Mouse (Mus musculus): ENCODE measurements at regions not wholly inside any gene's neighbourhood (a gene's known extent, or its start where the extent isn't known, plus 50 kb on each side); places are given as distances from the start of the nearest gene placed in this dataset.

- ATAC-seq (replicated peaks; ENCODE audit: low FRiP score), result no peak
- WGBS, result 97% methylated on average over 1 of the region's 1 CpGs
- H3K9ac ChIP-seq, result no peak overlapping the region
These were observed 81.1 kb upstream of the Gm11983 start for GRCm38 (mm10) chr11:6918546-6918945.

GRCm38 (mm10) chr11:6905630-6906029 lies 68.2 kb upstream of the Gm11983 start:
- 48% methylated on average over 5 of the region's 5 CpGs for WGBS

More at GRCm38 (mm10) chr11:6918546-6918945, 81.1 kb upstream of the Gm11983 start:
- Histone ChIP-seq H3K36me3 (no peaks in the 10 kb centered on the region), H3K4me1 (peaks cover under 1% of the 10 kb centered on the region), H3K4me3 (replicated peaks) (no peak overlapping the region), H3K27ac (no peak overlapping the region), H3K27me3 (no peaks in the 10 kb centered on the region), H3K4me2 (no peak overlapping the region), H3K9me3 (replicated peaks) (peaks cover 4% of the 10 kb centered on the region; the same call in 1 of the 2 replicates)

GRCm38 (mm10) chr11:6902991-6903390 lies 65.5 kb upstream of the Gm11983 start:
- WGBS, result 82% methylated on average over 3 of the region's 3 CpGs
- no peak for ATAC-seq (replicated peaks; ENCODE audit: low FRiP score)
- Histone ChIP-seq H3K4me3 (replicated peaks) (no peak overlapping the region), H3K27ac (no peak overlapping the region), H3K9me3 (replicated peaks) (no peaks in the 10 kb centered on the region), H3K9ac (no peak overlapping the region), H3K27me3 (no peaks in the 10 kb centered on the region), H3K4me1 (peaks cover 4% of the 10 kb centered on the region; the same call in 1 of the 2 replicates), H3K36me3 (no peaks in the 10 kb centered on the region), H3K4me2 (no peak overlapping the region)

More at GRCm38 (mm10) chr11:6905630-6906029, 68.2 kb upstream of the Gm11983 start:
- Histone ChIP-seq H3K27ac (no peak overlapping the region), H3K9ac (no peak overlapping the region), H3K4me1 (peaks cover 2% of the 10 kb centered on the region; the same call in 1 of the 2 replicates), H3K9me3 (replicated peaks) (no peaks in the 10 kb centered on the region), H3K36me3 (no peaks in the 10 kb centered on the region), H3K27me3 (no peaks in the 10 kb centered on the region), H3K4me2 (no peak overlapping the region), H3K4me3 (replicated peaks) (no peak overlapping the region)
- ATAC-seq (replicated peaks; ENCODE audit: low FRiP score), result no peak

- Histone ChIP-seq H3K36me3 (no peaks in the 10 kb centered on the region), H3K4me3 (replicated peaks) (no peak overlapping the region), H3K9ac (no peak overlapping the region), H3K27ac (no peak overlapping the region), H3K27me3 (no peaks in the 10 kb centered on the region), H3K4me1 (peaks cover 4% of the 10 kb centered on the region; the same call in 1 of the 2 replicates), H3K9me3 (replicated peaks) (no peaks in the 10 kb centered on the region), H3K4me2 (no peak overlapping the region)
- WGBS, result 64% methylated on average over 3 of the region's 3 CpGs
- no peak for ATAC-seq (replicated peaks; ENCODE audit: low FRiP score)
These were observed 64.8 kb upstream of the Gm11983 start for GRCm38 (mm10) chr11:6902271-6902670.

- Histone ChIP-seq H3K36me3 (no peaks in the 10 kb centered on the region), H3K4me3 (replicated peaks) (no peak overlapping the region), H3K27me3 (no peaks in the 10 kb centered on the region), H3K9me3 (replicated peaks) (no peaks in the 10 kb centered on the region), H3K4me1 (peaks cover 5% of the 10 kb centered on the region), H3K27ac (no peak overlapping the region), H3K4me2 (no peak overlapping the region), H3K9ac (no peak overlapping the region)
- ATAC-seq (replicated peaks; ENCODE audit: low FRiP score), result no peak
- WGBS, result 59% methylated on average over 11 of the region's 11 CpGs
These were observed 63.5 kb upstream of the Gm11983 start for GRCm38 (mm10) chr11:6900769-6901481.

- Histone ChIP-seq H3K4me2 (no peak overlapping the region), H3K27ac (no peak overlapping the region), H3K4me1 (peaks cover 10% of the 10 kb centered on the region), H3K9me3 (replicated peaks) (no peaks in the 10 kb centered on the region), H3K27me3 (no peaks in the 10 kb centered on the region), H3K9ac (no peak overlapping the region), H3K36me3 (no peaks in the 10 kb centered on the region), H3K4me3 (replicated peaks) (no peak overlapping the region)
- WGBS, result 70% methylated on average over 12 of the region's 12 CpGs
- ATAC-seq (replicated peaks; ENCODE audit: low FRiP score), result no peak
These were observed 62.9 kb upstream of the Gm11983 start for GRCm38 (mm10) chr11:6900357-6900756.

- Histone ChIP-seq H3K9me3 (replicated peaks) (no peaks in the 10 kb centered on the region), H3K4me2 (no peak overlapping the region), H3K9ac (no peak overlapping the region), H3K4me1 (peaks cover 17% of the 10 kb centered on the region), H3K4me3 (replicated peaks) (no peak overlapping the region), H3K27me3 (no peaks in the 10 kb centered on the region), H3K27ac (no peak overlapping the region), H3K36me3 (no peaks in the 10 kb centered on the region)
- no peak for ATAC-seq (replicated peaks; ENCODE audit: low FRiP score)
- WGBS, result 73% methylated on average over 13 of the region's 13 CpGs
These were observed 62.0 kb upstream of the Gm11983 start for GRCm38 (mm10) chr11:6899271-6900005.

- Histone ChIP-seq H3K27ac (no peak overlapping the region), H3K9ac (no peak overlapping the region), H3K4me1 (peaks cover 17% of the 10 kb centered on the region), H3K4me3 (replicated peaks) (no peak overlapping the region), H3K9me3 (replicated peaks) (no peaks in the 10 kb centered on the region), H3K4me2 (no peak overlapping the region), H3K27me3 (no peaks in the 10 kb centered on the region), H3K36me3 (no peaks in the 10 kb centered on the region)
- 88% methylated on average over 5 of the region's 5 CpGs for WGBS
- ATAC-seq (replicated peaks; ENCODE audit: low FRiP score), result no peak
These were observed 61.1 kb upstream of the Gm11983 start for GRCm38 (mm10) chr11:6898357-6899097.

GRCm38 (mm10) chr11:6895786-6896093 lies 58.3 kb upstream of the Gm11983 start:
- no peak overlapping the region for H3K4me3 ChIP-seq (replicated peaks)
- no peak overlapping the region for H3K9ac ChIP-seq
- no peaks in the 10 kb centered on the region for H3K27me3 ChIP-seq
- peak; percentile 24; the same call in 1 of the 2 replicates for ATAC-seq (replicated peaks; ENCODE audit: low FRiP score)
- peaks cover 15% of the 10 kb centered on the region for H3K4me1 ChIP-seq
- no peaks in the 10 kb centered on the region for H3K36me3 ChIP-seq
- H3K27ac ChIP-seq, result peak overlapping the region; percentile 83
- 47% methylated on average over 8 of the region's 8 CpGs for WGBS
- no peak overlapping the region for H3K4me2 ChIP-seq
- no peaks in the 10 kb centered on the region for H3K9me3 ChIP-seq (replicated peaks)

- no peaks in the 10 kb centered on the region for H3K36me3 ChIP-seq
- H3K27ac ChIP-seq, result peak overlapping the region; percentile 83
- H3K9ac ChIP-seq, result no peak overlapping the region
- 29% methylated on average over 7 of the region's 7 CpGs for WGBS
- H3K4me3 ChIP-seq (replicated peaks), result no peak overlapping the region
- H3K4me2 ChIP-seq, result 0 out of 2 replicates have a peak overlapping the region, but pooled peaks have one; percentile 9
- H3K9me3 ChIP-seq (replicated peaks), result no peaks in the 10 kb centered on the region
- no peaks in the 10 kb centered on the region for H3K27me3 ChIP-seq
- peaks cover 15% of the 10 kb centered on the region for H3K4me1 ChIP-seq
- peak; percentile 87 for ATAC-seq (replicated peaks; ENCODE audit: low FRiP score)
These were observed 57.7 kb upstream of the Gm11983 start for GRCm38 (mm10) chr11:6894911-6895785.

- no peak overlapping the region for H3K4me2 ChIP-seq
These were observed 56.3 kb upstream of the Gm11983 start for GRCm38 (mm10) chr11:6893734-6894133.

More at GRCm38 (mm10) chr11:6893734-6894133, 56.3 kb upstream of the Gm11983 start:
- no peak for ATAC-seq (replicated peaks; ENCODE audit: low FRiP score)
- no peak overlapping the region for H3K27ac ChIP-seq
- no peak overlapping the region for H3K4me3 ChIP-seq (replicated peaks)
- H3K9me3 ChIP-seq (replicated peaks), result no peaks in the 10 kb centered on the region
- no peaks in the 10 kb centered on the region for H3K36me3 ChIP-seq
- no peaks in the 10 kb centered on the region for H3K27me3 ChIP-seq
- peaks cover 13% of the 10 kb centered on the region for H3K4me1 ChIP-seq
- 58% methylated on average over 1 of the region's 1 CpGs for WGBS
- H3K9ac ChIP-seq, result no peak overlapping the region

Measured in kidney, embryonic 15.5 days (tissue).